Mouse (Mus musculus) stomach, embryonic 16.5 days (tissue): ENCODE data around the gene Rcan3. TPM values are rescaled to one million over a fixed set of nuclear protein-coding genes. Genes with fewer than 3 reads are reported as not detected.

Experiments
- ATAC-seq: fragments of 200-750 bp; cut with Nextera tagmentation; 2 replicates; pipeline ENCODE4 v1.8.0; 2017; ENCODE audit warnings: moderate number of reproducible peaks, moderate TSS enrichment; ENCODE audit not compliant: insufficient read depth, low FRiP score
- H3K27ac ChIP-seq: fragments of 300-500 bp; sonication (generic); 2 replicates; pipeline ENCODE4 v1.5.1; 2014; ENCODE audit warnings: low read length
- H3K27me3 ChIP-seq: fragments of 300-500 bp; sonication (generic); 2 replicates; pipeline ENCODE4 v1.6.1; 2014; ENCODE audit warnings: low read length, control low read depth, mixed read lengths; ENCODE audit not compliant: control insufficient read depth, insufficient read depth
- H3K36me3 ChIP-seq: fragments of 300-500 bp; sonication (generic); 2 replicates; pipeline ENCODE4 v1.6.1; 2014; ENCODE audit warnings: low read length; ENCODE audit not compliant: control insufficient read depth, insufficient read depth
- H3K4me1 ChIP-seq: fragments of 300-500 bp; sonication (generic); 2 replicates; pipeline ENCODE4 v1.6.1; 2014; ENCODE audit warnings: low read length, control low read depth, mixed read lengths; ENCODE audit not compliant: control insufficient read depth, insufficient read depth
- H3K4me2 ChIP-seq: fragments of 300-500 bp; sonication (generic); 2 replicates; pipeline ENCODE4 v1.6.1; 2014; ENCODE audit warnings: low read depth, low read length, mixed read lengths
- H3K4me3 ChIP-seq: fragments of 300-500 bp; sonication (generic); replicated peaks from 2 replicates; pipeline ENCODE4 v1.5.1; 2014; ENCODE audit warnings: mild to moderate bottlenecking, low read length
- H3K9ac ChIP-seq: fragments of 300-500 bp; sonication (generic); 2 replicates; pipeline ENCODE4 v1.6.1; 2014; ENCODE audit warnings: low read length
- H3K9me3 ChIP-seq: fragments of 300-500 bp; sonication (generic); replicated peaks from 2 replicates; pipeline ENCODE4 v1.6.1; 2016; ENCODE audit warnings: low read length, control low read depth; ENCODE audit not compliant: control insufficient read depth
- WGBS: fragments of 180-500 bp; shearing (Covaris S2); extraction: QIAGEN DNeasy Blood & Tissue Kit; methylation state at CpG from one replicate; pipeline ENCODE4 v1.1.7; 2014; 5-methylcytosine and 5-hydroxymethylcytosine counted together
- polyA plus RNA-seq: library from polyadenylated mRNA; unstranded; fragments of >200 nt; fragmentation: Nextera tagmentation; extraction: Ambion mirVana; gene quantifications from 2 replicates; pipeline ENCODE4 v1.2.1, GENCODE M21; 2015

Rcan3 gene
- polyA plus RNA-seq, 1 experiment from 2014 or later, result 15.0 TPM

- Histone ChIP-seq H3K27me3 (no peaks in the 10 kb centered on the region), H3K9me3 (no peaks in the 10 kb centered on the region), H3K4me1 (peaks cover 3% of the 10 kb centered on the region; the same call in 1 of the 2 replicates), H3K27ac (peak overlapping the region; percentile 73; the same call in 1 of the 2 replicates), H3K9ac (no peak overlapping the region), H3K4me3 (no peak overlapping the region), H3K36me3 (no peaks in the 10 kb centered on the region), H3K4me2 (no peak overlapping the region)
- no peak for ATAC-seq
- WGBS, result 37% methylated on average over 9 of the region's 9 CpGs
These were observed 6.4 kb upstream of the Rcan3 start for GRCm38 (mm10) chr4:135439904-135440522.

- peak; percentile 90 for ATAC-seq
- H3K4me1 ChIP-seq, result peaks cover 8% of the 10 kb centered on the region
- H3K9me3 ChIP-seq, result no peaks in the 10 kb centered on the region
- peak overlapping the region; percentile 21 for H3K4me3 ChIP-seq
- H3K36me3 ChIP-seq, result no peaks in the 10 kb centered on the region
- H3K27me3 ChIP-seq, result no peaks in the 10 kb centered on the region
- peak overlapping the region; percentile 50 for H3K4me2 ChIP-seq
- 3% methylated on average over 15 of the region's 15 CpGs for WGBS
- peak overlapping the region; percentile 73 for H3K27ac ChIP-seq
- peak overlapping the region; percentile 58 for H3K9ac ChIP-seq
These were observed 5.6 kb upstream of the Rcan3 start for GRCm38 (mm10) chr4:135439188-135439647.

GRCm38 (mm10) chr4:135437924-135438323 lies 4.3 kb upstream of the Rcan3 start:
- no peak for ATAC-seq
- Histone ChIP-seq H3K9me3 (no peaks in the 10 kb centered on the region), H3K27me3 (no peaks in the 10 kb centered on the region), H3K36me3 (no peaks in the 10 kb centered on the region), H3K4me3 (no peak overlapping the region), H3K27ac (peak overlapping the region; percentile 9; the same call in 1 of the 2 replicates), H3K4me1 (peaks cover 8% of the 10 kb centered on the region), H3K4me2 (no peak overlapping the region), H3K9ac (no peak overlapping the region)

- Histone ChIP-seq H3K27me3 (no peaks in the 10 kb centered on the region), H3K9ac (no peak overlapping the region), H3K9me3 (no peaks in the 10 kb centered on the region), H3K4me2 (no peak overlapping the region), H3K4me3 (no peak overlapping the region), H3K27ac (no peak overlapping the region), H3K4me1 (peaks cover 8% of the 10 kb centered on the region), H3K36me3 (no peaks in the 10 kb centered on the region)
- ATAC-seq, result no peak
- WGBS, result 55% methylated on average over 13 of the region's 13 CpGs
These were observed 2.6 kb upstream of the Rcan3 start for GRCm38 (mm10) chr4:135436291-135436690.

- WGBS, result 22% methylated on average over 11 of the region's 11 CpGs
- Histone ChIP-seq H3K9ac (peak overlapping the region; percentile 78), H3K27ac (no peak overlapping the region), H3K4me2 (peak overlapping the region; percentile 88), H3K4me3 (peak overlapping the region; percentile 81), H3K4me1 (peaks cover 8% of the 10 kb centered on the region), H3K36me3 (no peaks in the 10 kb centered on the region), H3K9me3 (no peaks in the 10 kb centered on the region), H3K27me3 (no peaks in the 10 kb centered on the region)
- ATAC-seq, result peak; percentile 10; the same call in 1 of the 2 replicates
These were observed 739 bp upstream of the Rcan3 start for GRCm38 (mm10) chr4:135434395-135434789.

GRCm38 (mm10) chr4:135433086-135433442 lies 589 bp downstream of the Rcan3 start:
- no peaks in the 10 kb centered on the region for H3K27me3 ChIP-seq
- no peak for ATAC-seq
- peak overlapping the region; percentile 68; the same call in 1 of the 2 replicates for H3K27ac ChIP-seq
- H3K36me3 ChIP-seq, result no peaks in the 10 kb centered on the region
- peak overlapping the region; percentile 88 for H3K4me2 ChIP-seq
- 11% methylated on average over 10 of the region's 10 CpGs for WGBS
- no peaks in the 10 kb centered on the region for H3K9me3 ChIP-seq
- H3K9ac ChIP-seq, result peak overlapping the region; percentile 88
- H3K4me3 ChIP-seq, result peak overlapping the region; percentile 81
- peaks cover 5% of the 10 kb centered on the region for H3K4me1 ChIP-seq

GRCm38 (mm10) chr4:135429990-135430760 lies 3.5 kb downstream of the Rcan3 start:
- WGBS, result 69% methylated on average over 8 of the region's 8 CpGs
- no peak overlapping the region for H3K4me3 ChIP-seq
- no peaks in the 10 kb centered on the region for H3K27me3 ChIP-seq
- H3K4me1 ChIP-seq, result peaks cover 8% of the 10 kb centered on the region
- no peaks in the 10 kb centered on the region for H3K9me3 ChIP-seq
- H3K9ac ChIP-seq, result no peak overlapping the region
- ATAC-seq, result no peak
- no peaks in the 10 kb centered on the region for H3K36me3 ChIP-seq
- no peak overlapping the region for H3K4me2 ChIP-seq
- H3K27ac ChIP-seq, result no peak overlapping the region

- no peak for ATAC-seq
- WGBS, result 82% methylated on average over 4 of the region's 4 CpGs
- H3K27ac ChIP-seq, result no peak overlapping the region
- H3K4me3 ChIP-seq, result no peak overlapping the region
- H3K4me1 ChIP-seq, result peaks cover 4% of the 10 kb centered on the region
- H3K36me3 ChIP-seq, result 0 out of 2 replicates have a peak, but pooled peaks cover 2% of the 10 kb centered on the region
- H3K4me2 ChIP-seq, result no peak overlapping the region
- no peaks in the 10 kb centered on the region for H3K9me3 ChIP-seq
- H3K27me3 ChIP-seq, result no peaks in the 10 kb centered on the region
- H3K9ac ChIP-seq, result no peak overlapping the region
These were observed 4.3 kb downstream of the Rcan3 start for GRCm38 (mm10) chr4:135429383-135429782.

GRCm38 (mm10) chr4:135426587-135426986 lies 7.1 kb downstream of the Rcan3 start:
- Histone ChIP-seq H3K4me1 (peaks cover 3% of the 10 kb centered on the region; the same call in 1 of the 2 replicates), H3K9ac (0 out of 2 replicates have a peak overlapping the region, but pooled peaks have one; percentile 23), H3K4me2 (no peak overlapping the region), H3K27ac (no peak overlapping the region), H3K9me3 (no peaks in the 10 kb centered on the region), H3K27me3 (no peaks in the 10 kb centered on the region), H3K36me3 (0 out of 2 replicates have a peak, but pooled peaks cover 2% of the 10 kb centered on the region), H3K4me3 (no peak overlapping the region)
- WGBS, result 90% methylated on average over 7 of the region's 7 CpGs
- no peak for ATAC-seq
